Mouse (Mus musculus) spleen, adult 2 months (tissue): ENCODE data around the gene Gabarapl1.

Source experiments
- CTCF ChIP-seq: fragments of 200-500 bp; IDR thresholded peaks from 2 replicates; pipeline ENCODE4 v1.5.1; 2011; ENCODE audit warnings: mild to moderate bottlenecking, inconsistent platforms; ENCODE audit not compliant: insufficient read depth, insufficient read length, insufficient replicate concordance; ENCODE audit errors: extremely low read depth
- POLR2A ChIP-seq: fragments of 200-500 bp; IDR thresholded peaks from 2 replicates; pipeline ENCODE4 v1.6.1; 2011; ENCODE audit warnings: low read depth, low read length, inconsistent platforms

DNA sequence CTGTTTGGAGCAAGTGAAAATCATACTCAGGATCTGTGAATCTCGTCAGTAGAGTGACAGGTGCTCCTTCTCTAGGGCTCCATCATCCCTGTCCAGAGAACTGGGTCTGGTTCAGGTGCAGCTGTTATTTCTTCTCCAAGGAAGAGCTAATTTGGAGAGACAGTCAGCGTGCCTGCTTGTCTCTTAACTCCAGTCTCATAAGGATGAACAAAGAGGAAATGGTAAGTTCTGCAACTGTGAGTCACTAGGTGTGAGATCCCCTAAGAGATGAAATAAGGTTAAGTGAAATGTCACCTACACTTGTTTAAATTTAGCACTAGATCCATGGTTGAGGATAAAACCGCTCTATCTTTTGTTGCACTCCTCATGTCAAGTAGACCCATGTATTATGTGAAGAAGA lies 50.1 kb downstream of the Gabarapl1 start:
- TF ChIP-seq CTCF (no peak), POLR2A (no peak)
